ENCODE assay signal across 29 mouse cellular contexts in the genomic region with DNA sequence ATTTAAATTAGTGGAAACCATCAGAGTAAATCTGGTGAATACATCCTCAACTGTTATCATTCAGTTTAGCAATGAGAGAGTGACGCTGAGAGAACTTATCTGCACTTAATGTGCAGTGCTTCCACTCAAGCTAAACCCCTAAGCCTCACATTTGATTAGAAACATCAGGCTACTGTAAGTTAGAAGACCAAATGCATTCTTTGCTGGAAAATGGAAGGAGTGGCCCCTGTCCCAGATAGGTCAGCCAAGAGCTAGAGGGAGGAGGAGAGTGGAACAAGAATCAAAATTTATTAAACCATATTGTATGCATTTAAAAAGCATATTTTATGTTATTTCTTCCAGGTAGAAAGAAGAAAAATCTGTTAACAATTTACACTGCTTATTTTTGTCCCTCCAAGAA. TPM values are rescaled to one million over a fixed set of nuclear protein-coding genes. Genes with fewer than 3 reads are reported as not detected.
DNase-seq lines count a peak whose midpoint lies in the region; ATAC-seq and TF ChIP-seq lines count a peak whose summit lies in the region.
"Had no signal": no experiment of that assay in that cellular context is flagged by ENCODE, and none has a peak within 500 bp of the region (broad histone marks: within the 10 kb centered on the region; RNA-seq: fewer than 3 reads in every experiment).

No protein-coding gene starts in this region.

- no peak for DNase-seq in gastrocnemius, adult 2 months
- no peak for DNase-seq in gastrocnemius, adult 18-20 months (ENCODE audit: low spot score)
- peak; percentile 10 for DNase-seq in forelimb bud, embryonic 11.5 days (ENCODE audit: low read depth, low spot score)
- DNase-seq in limb, embryonic 14.5 days (ENCODE audit: low spot score), result peak; percentile 54
- no peak for DNase-seq in retina, postnatal 1 day
- DNase-seq in spleen, postnatal 14 days (ENCODE audit: low spot score in 2 of 2), result no peak
- DNase-seq: adrenal gland, adult 2 months; adrenal gland, postnatal 10 days; adrenal gland, postnatal 25 days; cerebellum, adult 11 months; cerebellum, adult 18-20 months; cerebellum, adult 8-10 months; cerebellum, adult 9-11 months; cerebellum, postnatal 14 days; cerebellum, postnatal 36 days; embryo, embryonic 11 days had no signal

- 29% methylated on average over 1 of the region's 1 CpGs for WGBS in limb, embryonic 14.5 days

- H3K4me3 ChIP-seq in gastrocnemius, adult 2 months, result no peak overlapping the region
- no peak overlapping the region for H3K4me3 ChIP-seq in limb, embryonic 14.5 days (replicated peaks; ENCODE audit: low read length)
- H3K4me3 ChIP-seq: embryonic facial prominence, embryonic 12.5 days; embryonic facial prominence, embryonic 15.5 days; erythroblast, embryonic 14.5 days; forebrain, embryonic 10.5 days; forebrain, embryonic 12.5 days had no signal

- H3K36me3 ChIP-seq in limb, embryonic 14.5 days (ENCODE audit: control insufficient read depth, insufficient read depth, low read length), result no peaks in the 10 kb centered on the region
- H3K36me3 ChIP-seq: embryonic facial prominence, embryonic 12.5 days; embryonic facial prominence, embryonic 15.5 days; forebrain, embryonic 10.5 days; forebrain, embryonic 12.5 days had no signal

- peak overlapping the region; percentile 20 for H3K27ac ChIP-seq in gastrocnemius, adult 2 months
- peak overlapping the region; percentile 58; the same call in 1 of the 2 replicates for H3K27ac ChIP-seq in limb, embryonic 14.5 days (replicated peaks; ENCODE audit: low read depth, low read length)
- H3K27ac ChIP-seq: embryonic facial prominence, embryonic 12.5 days; forebrain, embryonic 10.5 days; forebrain, embryonic 12.5 days had no signal

- H3K9ac ChIP-seq in limb, embryonic 14.5 days (ENCODE audit: low read depth, low read length, severe bottlenecking), result no peak overlapping the region
- H3K9ac ChIP-seq: embryonic facial prominence, embryonic 12.5 days; embryonic facial prominence, embryonic 15.5 days; forebrain, embryonic 12.5 days had no signal

- peaks cover 4% of the 10 kb centered on the region for H3K4me1 ChIP-seq in limb, embryonic 14.5 days (ENCODE audit: control insufficient read depth, insufficient read depth, low read length)
- H3K4me1 ChIP-seq: embryonic facial prominence, embryonic 12.5 days; forebrain, embryonic 10.5 days; forebrain, embryonic 12.5 days had no signal

- no peak overlapping the region for H3K4me2 ChIP-seq in limb, embryonic 14.5 days (replicated peaks; ENCODE audit: low read depth, low read length, severe bottlenecking)
- H3K4me2 ChIP-seq: embryonic facial prominence, embryonic 12.5 days; embryonic facial prominence, embryonic 15.5 days; forebrain, embryonic 12.5 days had no signal

- no peak for TF ChIP-seq CTCF in gastrocnemius, adult 2 months (IDR thresholded peaks at IDR 0.05)

- H3K27me3 ChIP-seq in limb, embryonic 14.5 days (ENCODE audit: control insufficient read depth, insufficient read depth, low read length), result no peaks in the 10 kb centered on the region
- H3K27me3 ChIP-seq: embryonic facial prominence, embryonic 12.5 days; embryonic facial prominence, embryonic 15.5 days; forebrain, embryonic 12.5 days had no signal

- ATAC-seq in limb, embryonic 14.5 days (ENCODE audit: low FRiP score, low read depth), result no peak
- ATAC-seq: forebrain, embryonic 14.5 days; forebrain, embryonic 16.5 days had no signal

- intact Hi-C loops in gastrocnemius, adult 2 months (cut with DNase I), result no loop called here

- TF ChIP-seq POLR2A in limb, embryonic 14.5 days (IDR thresholded peaks at IDR 0.05; ENCODE audit: borderline replicate concordance, extremely low read depth, insufficient read depth, insufficient read length), result no peak

- H3K9me3 ChIP-seq in limb, embryonic 14.5 days (ENCODE audit: control insufficient read depth, low read length), result no peaks in the 10 kb centered on the region
- H3K9me3 ChIP-seq: embryonic facial prominence, embryonic 12.5 days; embryonic facial prominence, embryonic 15.5 days; forebrain, embryonic 10.5 days; forebrain, embryonic 12.5 days had no signal

RNA-seq across cellular contexts. Expression of a gene that starts 14.0 kb away (rescaled TPM):
- not detected for total RNA-seq in gastrocnemius, adult 2 months (2021)
- total RNA-seq in gastrocnemius, adult 18-20 months (2021), result not detected
- polyA plus RNA-seq in limb, embryonic 14.5 days (2012; rRNA removed), result not detected in 2 replicates
- not detected in 2 replicates for polyA plus RNA-seq in limb, embryonic 14.5 days (2014; fragmentation: Nextera tagmentation; extraction: Ambion mirVana)
- total RNA-seq: adrenal gland, adult 2 months; adrenal gland, postnatal 10 days; adrenal gland, postnatal 25 days; adrenal gland, postnatal 4 days; common myeloid progenitor, adult 5-6 weeks; ES-E14; MEL had no signal
- polyA plus RNA-seq: adrenal gland, adult 2 months; brain, embryonic 14.5 days; C2C12; embryonic facial prominence, embryonic 12.5 days; embryonic facial prominence, embryonic 15.5 days; erythroblast, embryonic 14.5 days; forebrain, embryonic 10.5 days; forebrain, embryonic 12.5 days; forebrain, embryonic 14.5 days; forebrain, embryonic 16.5 days had no signal

Comparison
In these comparisons a context has a peak if more than half of its experiments do, and no peak if none do; other contexts are left out.
1. DNase-seq: peak in forelimb bud, embryonic 11.5 days (single experiment) and limb, embryonic 14.5 days (single experiment); none in gastrocnemius, adult 2 months (single experiment), gastrocnemius, adult 18-20 months (single experiment), retina, postnatal 1 day (single experiment) and spleen, postnatal 14 days (0 of 2).